Mouse (Mus musculus): ENCODE results near the gene Mia.

Gene Mia

DNA sequence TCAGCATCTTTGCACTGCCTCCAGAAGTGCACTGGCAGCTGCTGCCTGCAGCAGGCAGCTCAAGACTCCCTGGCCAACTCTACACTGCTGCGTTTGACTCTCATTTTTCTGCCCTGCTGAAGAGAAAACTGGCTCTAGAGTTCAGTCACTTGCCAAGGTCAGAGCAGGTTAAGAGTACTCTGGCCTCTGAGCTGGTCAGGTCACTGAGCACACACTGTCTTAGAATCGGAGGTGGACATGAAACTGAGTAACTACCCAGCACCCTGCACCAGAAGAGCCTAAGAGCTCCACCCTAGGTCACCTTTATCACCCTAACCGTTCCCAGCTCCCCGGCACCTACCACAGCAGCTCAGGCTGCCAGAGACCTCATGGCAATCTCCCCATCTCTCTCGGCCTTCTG lies 5.0 kb upstream of the Mia start:
- DNase-seq (ENCODE audit: low spot score), result no peak

DNA sequence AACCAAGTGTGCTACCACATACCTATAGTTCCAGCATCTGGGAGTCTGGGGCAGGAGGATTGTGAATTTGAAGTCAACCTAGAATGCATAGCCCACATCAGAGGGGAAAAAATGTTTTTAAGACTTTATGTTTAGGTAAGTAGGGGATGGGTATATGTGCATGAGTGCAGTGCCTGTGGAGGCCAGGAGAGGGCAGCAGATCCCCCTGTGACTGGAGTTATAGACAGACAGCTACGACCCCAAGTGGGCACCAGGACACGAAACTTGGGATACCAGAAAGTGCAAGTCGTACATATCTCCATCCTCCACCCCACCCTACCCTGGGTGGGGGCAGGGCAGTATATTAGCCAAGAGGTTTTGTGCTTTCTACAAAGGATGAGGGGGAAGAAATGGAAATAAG lies 4.0 kb upstream of the Mia start:
- no peak for DNase-seq (ENCODE audit: low spot score)

DNA sequence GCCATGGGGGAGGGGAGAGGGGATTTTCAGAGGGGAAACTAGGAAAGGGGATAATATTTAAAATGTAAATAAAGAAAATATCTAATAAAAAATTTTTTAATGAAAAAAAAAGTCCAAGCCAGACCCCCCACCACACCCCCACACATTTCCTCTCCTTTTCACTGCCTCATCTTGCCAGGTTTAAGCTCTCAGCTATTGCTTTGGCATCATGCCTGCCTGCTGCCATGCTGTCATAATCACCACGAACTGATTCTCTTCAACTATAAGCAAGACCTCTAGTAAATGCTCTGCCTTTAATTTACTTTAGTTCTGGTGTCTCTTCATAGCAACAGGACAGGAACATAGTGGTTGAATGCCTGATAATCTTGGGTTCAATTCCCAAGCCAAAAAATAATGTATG lies 1.5 kb upstream of the Mia start:
- no peak for DNase-seq (ENCODE audit: low spot score)

DNA sequence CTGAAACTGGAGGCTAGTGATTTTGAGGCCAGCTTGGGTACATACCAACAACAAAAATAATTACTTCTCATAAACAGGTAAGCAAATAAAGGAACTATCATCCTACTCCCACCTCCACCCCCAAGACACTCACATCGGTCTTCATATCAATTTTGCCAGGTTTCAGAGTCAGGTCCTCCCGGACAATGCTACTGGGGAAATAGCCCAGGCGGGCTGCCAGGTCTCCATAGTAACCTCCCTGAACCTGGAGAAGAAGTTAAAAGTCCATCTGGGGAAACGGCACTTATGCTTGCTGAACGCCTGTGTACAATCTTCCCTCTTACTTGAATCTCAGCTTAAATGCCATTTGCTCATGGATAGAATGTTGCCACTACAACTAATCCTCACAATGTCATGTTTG lies 921 bp downstream of the Mia start:
- DNase-seq (ENCODE audit: low spot score), result peak; percentile 60

DNA sequence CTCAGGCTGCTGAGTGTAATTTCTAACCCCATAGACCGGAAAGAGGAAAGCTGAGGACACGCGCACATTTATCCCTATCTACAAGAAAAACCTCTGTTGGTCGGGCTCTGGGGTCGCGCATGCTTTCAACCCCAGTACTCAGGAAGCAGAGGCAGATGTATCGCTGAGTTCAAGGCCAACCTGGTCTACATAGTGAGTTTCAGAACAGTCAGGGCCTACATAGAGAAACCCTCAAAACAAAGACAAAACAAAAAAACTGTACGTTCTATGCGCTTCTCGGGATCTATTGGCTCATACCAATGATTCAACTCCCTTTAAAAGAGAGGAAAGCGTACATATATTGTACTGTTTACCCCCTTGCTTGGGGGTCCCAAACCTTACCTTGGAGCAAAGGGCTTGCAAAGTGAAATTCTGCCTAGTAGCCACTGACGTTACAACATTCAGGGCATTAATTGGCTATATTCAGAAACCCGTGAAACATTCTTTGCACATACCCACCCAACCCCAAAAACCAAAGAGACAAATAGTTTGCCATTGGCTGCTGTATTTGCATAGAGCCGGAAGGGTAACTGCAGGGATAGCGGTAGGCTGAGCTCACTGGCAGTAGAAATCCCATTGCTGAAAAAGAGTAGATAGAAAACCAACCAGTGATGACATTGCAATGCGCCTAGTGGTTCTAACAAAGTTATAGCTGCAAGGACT lies 1.6 kb downstream of the Mia start:
- no peak for DNase-seq (ENCODE audit: low spot score)

DNA sequence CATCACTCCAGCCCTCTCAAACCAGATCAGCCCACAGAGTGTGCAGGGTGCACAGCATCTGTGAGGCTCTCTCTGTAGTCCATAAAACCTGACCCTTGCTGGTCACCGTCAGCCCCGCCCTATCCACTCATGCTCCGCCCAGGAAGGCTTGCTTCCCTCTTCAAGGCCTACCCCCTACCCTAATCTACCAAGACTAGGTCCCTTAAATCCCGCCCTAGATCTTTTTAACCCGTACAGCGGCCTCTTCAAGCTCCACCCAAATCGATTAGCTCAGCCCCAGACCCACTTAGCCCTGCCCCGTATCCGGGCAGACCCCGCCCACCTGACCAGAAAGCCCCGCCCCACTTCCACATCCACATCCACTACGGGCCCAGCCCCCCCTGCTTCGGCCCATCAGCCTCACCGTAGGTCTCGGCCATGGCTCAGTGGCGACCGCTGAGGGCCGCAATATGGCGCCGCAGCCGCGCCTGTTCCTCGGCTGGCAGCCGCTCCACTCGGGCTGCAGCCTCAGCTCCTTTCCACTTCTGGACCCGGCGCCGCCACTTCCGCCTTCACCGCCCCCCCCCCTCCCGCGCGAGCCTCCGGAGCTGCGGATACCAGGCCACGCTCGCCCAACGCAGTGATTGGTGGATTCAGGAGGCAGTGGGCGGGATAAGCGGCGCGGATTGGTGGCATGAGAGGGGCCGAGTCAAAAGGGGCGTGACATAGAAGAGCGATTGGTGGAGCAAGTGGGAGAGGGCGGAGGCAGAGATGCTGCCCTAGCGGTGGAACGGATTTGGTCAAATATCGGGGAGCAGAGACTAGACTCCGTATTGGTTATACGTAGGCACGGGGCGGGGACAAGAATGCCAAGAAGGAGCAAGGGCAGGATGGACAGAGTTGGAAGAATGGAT lies 2.4 kb downstream of the Mia start, which contains the start of gene Rab4b:
TSS of gene Rab4b (minus strand) at position 573 of the 893 bp plus-strand sequence.
- DNase-seq (ENCODE audit: low spot score), result peak; percentile 98

DNA sequence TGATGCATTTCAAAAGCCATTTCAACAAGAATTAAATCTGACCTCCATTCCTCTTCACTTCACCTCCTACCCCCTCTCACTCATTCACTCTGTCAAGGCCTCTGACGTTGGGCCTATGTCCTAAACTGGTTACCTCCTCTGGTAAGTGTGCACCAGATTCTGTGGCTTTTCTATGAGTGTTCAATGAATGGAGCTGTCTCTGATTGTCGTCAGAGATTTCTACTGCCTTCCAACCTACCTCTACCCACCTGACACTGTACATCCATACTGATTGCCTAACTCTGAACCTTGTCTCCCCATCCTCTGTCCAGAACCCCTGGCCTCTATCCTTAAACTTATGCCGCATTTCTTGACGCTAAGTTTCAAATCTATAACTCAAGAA lies 3.0 kb downstream of the Mia start:
- DNase-seq (ENCODE audit: low spot score), result no peak

DNA sequence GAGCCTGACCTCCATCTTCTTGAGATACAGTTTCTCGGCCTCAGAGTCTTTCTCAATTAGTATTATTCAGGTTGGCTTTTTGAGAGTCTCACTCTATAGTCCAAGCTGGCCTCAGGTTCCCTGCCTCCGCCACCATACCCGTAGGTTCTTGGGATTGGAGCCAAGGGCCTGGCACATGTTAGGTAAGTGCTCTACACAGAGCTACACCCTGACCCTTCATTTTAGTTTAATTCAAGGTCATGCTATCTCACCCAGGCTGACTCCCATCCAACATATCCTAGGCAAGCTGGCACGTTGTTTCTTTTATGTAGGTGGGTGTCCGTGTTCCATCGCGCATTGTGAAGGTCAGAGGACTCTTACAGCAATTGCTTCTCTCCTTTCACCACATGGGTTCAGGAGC lies 6.1 kb downstream of the Mia start:
- DNase-seq (ENCODE audit: low spot score), result no peak

DNA sequence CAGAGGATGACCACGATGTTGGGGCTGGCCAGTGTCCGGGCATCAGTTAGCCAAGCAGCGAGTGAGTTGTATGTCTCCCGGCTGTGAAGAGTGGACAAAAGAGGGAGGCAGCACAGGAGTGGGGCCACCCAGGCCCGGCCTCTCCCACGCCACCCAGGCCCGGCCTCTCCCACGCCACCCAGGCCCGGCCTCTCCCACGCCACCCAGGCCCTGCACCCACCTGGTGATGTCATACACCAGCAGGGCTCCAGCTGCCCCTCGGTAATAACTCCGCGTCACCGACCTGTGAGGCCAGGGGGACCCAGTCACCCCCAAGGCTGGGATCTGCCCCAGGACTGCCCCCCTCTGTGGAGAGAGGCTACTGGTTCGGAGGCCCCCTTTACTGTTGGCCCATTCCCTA lies 6.5 kb downstream of the Mia start:
- DNase-seq (ENCODE audit: low spot score), result no peak

DNA sequence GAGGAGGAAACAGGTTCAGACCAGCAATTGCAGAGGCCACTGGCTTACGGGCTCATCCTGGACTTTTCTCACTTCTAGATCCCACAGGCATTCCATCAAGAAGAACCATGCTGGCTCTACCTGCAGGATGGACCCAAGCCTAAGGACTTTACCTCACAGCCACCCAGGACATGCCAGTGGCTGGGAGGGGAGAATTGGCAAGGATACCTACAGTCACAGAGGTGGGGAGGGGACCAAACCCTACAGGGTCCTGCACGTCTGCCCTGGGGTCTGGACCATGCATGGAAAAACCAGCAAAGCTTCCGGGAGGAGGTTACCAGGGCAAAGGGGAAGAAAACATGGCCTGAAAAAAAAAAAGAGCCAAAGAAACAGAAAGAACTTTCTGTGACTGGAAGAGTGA lies 10.0 kb downstream of the Mia start:
- no peak for DNase-seq (ENCODE audit: low spot score)

DNA sequence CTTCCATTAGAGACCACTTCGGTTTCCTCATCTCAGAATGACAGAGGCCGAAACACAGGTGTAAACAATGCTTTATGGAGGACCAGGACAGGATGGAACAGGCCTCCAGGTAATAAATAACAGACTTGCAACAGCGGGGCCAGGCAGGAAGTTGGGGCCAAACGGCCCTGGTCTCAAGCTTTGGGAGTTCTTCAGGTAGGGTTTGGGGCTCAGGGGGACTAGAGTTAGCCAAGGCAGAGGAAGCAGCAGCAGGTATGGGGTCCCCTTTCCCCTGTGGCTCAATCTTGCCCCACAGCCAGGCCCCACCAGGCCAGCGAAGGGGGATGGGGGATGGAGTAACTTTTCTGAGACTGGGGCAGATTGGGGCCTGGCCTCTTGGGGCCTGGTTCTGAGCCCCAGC lies 12.6 kb downstream of the Mia start:
- DNase-seq (ENCODE audit: low spot score), result no peak

DNA sequence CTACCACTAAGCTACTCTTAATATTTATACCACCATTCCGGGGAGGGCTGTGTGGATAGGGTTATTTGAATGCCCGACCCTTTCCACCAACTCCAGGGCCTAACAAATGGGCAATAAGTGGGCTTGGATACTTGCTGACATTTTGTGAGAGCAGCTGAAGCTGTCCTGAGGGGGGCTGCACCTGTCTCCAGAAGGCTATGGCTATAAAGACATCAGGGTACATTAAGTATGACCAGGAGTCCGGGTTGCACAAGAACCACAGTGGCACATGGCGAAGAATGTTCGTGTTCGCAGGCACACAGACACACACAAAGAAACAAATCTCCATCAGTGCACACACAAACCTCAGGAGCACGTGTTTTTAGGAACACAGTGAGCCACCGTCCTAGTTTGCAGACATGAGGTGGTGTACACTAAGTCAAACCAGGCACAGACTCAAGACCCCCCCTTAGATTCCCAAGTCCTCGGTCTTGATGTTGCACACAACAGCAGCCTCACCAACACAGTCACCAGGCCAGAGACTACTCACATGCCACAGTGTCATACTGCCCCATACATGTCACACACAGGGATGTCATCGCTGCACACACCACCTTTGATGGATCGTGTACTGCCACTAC lies 13.4 kb downstream of the Mia start:
- no peak for DNase-seq (ENCODE audit: low spot score)

DNA sequence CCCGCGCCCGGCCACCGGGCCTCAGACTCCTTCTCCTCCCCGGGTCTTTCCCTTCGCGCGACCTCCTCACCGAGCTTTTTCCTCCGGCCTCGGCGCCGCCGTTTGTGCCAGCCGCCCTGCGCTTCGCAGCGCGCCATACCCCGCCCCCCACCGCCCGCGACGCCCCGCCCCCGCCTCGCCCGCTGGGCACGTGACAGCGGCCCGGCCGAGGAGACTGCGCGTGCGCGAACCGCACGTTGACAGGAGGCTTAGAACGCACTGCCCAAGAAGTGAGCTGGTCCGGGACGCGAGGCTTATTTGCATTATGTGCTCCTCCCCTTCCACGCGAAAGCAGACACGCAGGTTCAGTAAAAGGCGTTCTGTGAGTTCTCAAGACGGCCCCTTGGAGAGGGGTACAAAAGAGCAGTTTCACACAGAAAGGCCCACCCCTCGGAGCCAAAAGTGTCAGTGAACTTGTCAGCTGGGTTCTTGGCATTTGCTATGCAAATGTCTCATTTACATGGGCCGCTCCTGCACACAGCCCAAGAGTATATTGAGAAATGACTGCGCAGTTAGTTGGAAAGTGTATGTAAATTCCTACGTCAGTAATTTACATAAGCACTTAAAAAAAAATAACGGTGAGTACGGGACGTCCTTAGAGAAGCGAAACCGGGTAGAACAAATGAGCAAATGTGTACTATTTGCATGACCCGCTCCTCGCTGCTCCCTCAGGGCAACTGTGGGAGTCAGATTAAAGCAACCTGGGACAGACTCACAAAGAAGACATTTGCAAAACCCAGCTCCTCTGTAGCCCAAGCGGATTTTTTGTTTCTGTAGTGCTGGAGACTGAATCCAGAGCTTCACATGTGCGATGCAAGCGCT lies 14.1 kb downstream of the Mia start, which contains the start of gene Egln2:
TSS of gene Egln2 (minus strand) at position 189 of the 861 bp plus-strand sequence.
- DNase-seq (ENCODE audit: low spot score), result peak; percentile 93

DNA sequence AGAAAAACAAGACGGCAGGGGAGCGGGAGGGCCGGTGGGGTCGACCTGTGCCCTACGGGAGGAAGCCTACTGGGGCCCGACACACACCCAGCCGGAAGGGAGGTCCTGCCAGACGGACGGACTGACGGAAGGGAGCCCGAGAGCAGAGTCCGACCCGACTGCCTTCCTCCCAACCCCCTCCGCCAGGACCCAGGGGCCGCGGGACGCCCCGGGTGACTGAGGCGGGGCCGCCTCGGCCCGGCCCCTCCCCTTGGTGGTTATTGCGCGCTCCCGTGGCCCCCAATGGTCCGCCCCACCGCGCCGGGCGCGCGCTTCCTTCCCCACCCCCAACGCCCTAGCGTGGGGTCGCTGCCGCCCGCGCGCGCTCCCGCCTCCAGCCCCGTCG lies 14.7 kb downstream of the Mia start:
- DNase-seq (ENCODE audit: low spot score), result peak; percentile 88

DNA sequence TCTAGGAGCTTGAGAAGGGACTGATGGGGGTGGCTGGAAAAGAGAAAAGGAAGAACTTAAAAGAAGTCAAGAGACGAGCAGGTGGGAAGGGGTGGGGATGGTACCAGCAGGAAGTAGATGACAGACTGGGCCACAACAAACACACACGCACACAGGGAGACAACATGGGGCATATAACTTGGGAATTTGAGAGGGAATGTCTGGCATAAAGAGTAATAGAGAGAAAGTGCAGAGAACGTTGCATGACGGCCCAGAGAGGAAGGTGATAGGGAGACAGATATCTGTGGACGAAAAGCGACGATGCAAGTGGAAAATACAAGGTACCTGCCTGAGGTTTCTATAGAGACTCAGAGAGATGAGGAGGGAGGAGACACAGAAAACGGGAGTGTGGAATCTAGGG lies 15.3 kb downstream of the Mia start:
- no peak for DNase-seq (ENCODE audit: low spot score)

DNA sequence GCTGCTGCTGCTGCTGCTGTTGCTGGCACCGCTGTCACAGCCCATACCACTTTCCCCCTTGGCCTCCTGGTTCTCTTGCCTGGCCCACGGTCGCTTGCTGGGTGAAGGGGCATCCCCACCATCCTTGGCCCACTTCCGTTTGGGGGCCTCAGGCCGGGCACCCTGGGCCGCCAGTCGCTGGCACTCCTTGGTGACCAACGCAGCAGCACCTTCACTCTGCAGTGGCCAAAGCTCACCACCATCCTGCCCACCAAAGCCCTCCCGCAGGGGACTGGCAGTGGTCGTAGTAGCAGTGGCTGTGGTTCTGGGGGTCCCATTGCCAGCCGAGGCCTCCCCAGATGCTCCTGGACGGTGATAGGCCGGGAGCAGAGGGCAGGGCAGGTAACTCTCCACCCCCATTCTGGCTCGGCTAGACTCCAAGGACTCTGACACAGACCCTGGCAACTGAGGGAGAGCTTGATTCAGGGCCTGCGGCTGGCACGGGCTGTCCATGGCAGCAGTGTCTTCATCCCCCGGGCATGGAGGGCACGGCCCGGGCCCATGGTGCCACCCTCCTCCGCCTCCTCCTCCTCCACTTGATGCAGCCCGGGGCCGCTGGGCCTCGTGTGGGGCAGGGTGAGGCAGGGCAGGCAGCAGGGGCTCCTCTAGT lies 15.8 kb downstream of the Mia start:
- DNase-seq (ENCODE audit: low spot score), result peak; percentile 50

DNA sequence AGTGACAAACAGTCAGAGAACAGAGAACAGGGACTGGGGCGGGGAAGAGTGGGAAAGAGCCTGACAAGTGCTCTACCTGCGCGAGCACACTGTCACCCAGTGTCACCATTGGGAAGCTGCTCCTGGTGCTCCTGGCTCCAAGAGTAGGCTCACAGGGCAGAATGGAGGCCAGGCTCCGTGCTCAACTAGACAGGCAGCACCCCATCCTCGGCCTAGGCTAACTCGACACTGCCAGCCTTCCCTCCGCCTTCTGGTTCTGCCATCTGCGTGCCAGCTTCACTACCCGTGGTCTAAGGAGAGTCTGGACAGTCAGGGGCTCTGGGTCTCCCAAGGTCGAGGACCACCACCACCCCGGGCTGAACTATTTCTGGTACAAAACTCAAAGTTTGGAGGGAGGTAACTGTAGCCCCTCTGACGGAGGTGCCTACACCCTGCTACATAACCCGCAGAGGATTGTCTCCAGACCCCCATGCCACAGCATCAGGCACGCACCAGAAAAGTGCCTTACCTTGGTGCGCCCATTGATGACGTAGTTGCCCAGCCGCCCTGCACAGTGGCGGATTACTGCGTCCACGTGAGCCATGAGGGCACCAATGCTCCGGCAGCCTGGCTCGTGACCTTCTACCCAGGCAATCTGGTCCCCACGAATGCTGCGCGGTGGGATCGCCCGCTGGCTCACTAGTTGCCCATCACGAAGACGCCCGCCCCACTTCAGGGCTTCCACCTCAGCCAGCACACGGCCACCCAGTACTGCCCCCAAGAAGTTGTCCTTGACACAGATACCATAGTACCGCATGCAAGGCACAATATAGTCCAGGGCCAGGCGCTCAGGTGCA lies 16.6 kb downstream of the Mia start:
- no peak for DNase-seq (ENCODE audit: low spot score)

DNA sequence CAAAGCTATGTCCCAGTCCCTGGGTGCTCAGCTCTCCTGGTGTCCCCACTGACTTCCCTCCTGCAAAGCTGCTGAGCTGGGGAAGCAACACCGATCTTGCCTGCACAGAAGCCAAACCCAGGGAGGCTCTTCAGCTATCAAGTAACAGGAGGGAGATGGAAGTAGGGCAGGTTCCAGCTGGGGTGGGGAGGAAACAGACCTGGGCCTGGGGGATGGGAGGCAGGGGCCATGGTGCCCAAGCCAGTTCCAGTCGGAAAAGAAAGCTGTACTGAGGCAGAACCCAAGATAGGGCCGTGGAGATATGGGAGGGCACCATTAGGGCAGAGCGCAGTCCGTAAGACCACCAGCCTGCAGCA lies 17.5 kb downstream of the Mia start:
- no peak for DNase-seq (ENCODE audit: low spot score)

DNA sequence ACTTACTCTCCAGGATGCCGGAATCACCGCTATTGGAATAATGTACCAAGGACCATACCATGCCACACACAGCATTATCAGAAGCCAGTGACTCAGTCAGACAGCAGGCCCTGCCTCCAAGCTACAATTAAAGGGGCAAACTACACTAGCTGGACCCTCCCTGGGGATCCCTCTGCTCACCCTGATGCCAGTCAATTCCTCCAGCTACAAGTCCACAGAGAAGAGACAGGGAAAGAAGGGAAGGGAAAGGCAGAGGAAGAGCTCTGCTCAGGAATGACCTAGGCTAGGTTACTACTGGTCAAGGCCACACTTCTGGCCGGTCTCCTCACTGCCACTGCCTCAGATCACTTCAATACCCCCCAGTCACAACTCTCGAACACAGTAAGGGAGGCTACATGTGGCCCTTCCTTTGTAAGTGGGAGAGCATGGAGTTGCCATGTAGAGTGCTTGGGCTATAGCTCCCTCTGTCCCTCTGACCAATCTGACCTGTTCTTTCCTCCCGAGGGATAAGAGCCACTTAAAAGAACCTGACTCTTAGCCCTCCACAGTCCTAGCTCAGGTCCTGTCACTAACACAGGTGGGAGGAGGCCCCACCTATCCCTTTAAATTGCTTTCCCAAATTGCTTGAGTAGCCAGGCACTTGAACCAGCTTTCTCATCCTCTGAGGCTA lies 18.0 kb downstream of the Mia start:
- DNase-seq (ENCODE audit: low spot score), result no peak

DNA sequence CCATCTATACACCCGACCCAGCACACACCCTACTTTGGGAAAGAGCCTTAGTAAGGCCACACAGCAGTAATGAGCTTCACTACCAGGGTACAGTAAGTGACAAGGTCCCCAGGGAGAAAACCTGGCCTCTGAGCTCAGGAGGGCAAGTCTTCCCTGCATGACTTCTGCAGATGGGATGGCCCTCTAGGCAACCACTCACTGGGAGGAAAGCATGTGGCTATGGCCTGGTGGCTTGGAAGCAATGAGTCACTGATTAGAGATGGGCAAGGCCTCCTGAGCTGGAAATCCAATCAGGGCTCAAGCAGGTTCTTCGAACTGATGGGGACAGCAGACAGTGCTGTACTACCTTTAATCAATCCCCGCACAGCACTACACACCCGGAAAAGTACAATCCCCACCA lies 19.2 kb downstream of the Mia start:
- DNase-seq (ENCODE audit: low spot score), result no peak

Data from ovary, postnatal 36 days (tissue).